Mouse (Mus musculus) erythroblast, embryonic 14.5 days (primary cell): ENCODE results near the gene Cd63.

ENCODE experiments used
- GATA1 ChIP-seq: IDR thresholded peaks from 2 replicates; pipeline ENCODE4 v1.6.1; 2012; ENCODE audit warnings: low read length, inconsistent platforms, mixed read lengths
- TAL1 ChIP-seq: IDR thresholded peaks from 3 replicates; pipeline ENCODE4 v1.6.1; 2012; ENCODE audit warnings: low read length, inconsistent platforms, mixed read lengths

- TF ChIP-seq GATA1, result no peak
- TF ChIP-seq TAL1, result no peak
These were observed at the start of gene Cd63 for GRCm38 (mm10) chr10:128900698-128901097.
